Mouse (Mus musculus) lung, embryonic 16.5 days (tissue): ENCODE measurements around the gene Oxa1l. TPM values are rescaled to one million over a fixed set of nuclear protein-coding genes. Genes with fewer than 3 reads are reported as not detected.

ENCODE experiments used
- ATAC-seq: fragments of 200-750 bp; cut with Nextera tagmentation; 2 replicates; pipeline ENCODE4 v1.8.0; 2017; ENCODE audit warnings: low read depth, mild to moderate bottlenecking, moderate library complexity
- H3K27ac ChIP-seq: fragments of 300-500 bp; sonication (generic); 2 replicates; pipeline ENCODE4 v1.5.1; 2014; ENCODE audit warnings: mild to moderate bottlenecking, control low read depth, low read length
- H3K27me3 ChIP-seq: fragments of 300-500 bp; sonication (generic); 2 replicates; pipeline ENCODE4 v1.6.1; 2014; ENCODE audit warnings: low read depth, low read length, mixed read lengths; ENCODE audit not compliant: control insufficient read depth, insufficient read depth
- H3K36me3 ChIP-seq: fragments of 300-500 bp; sonication (generic); 2 replicates; pipeline ENCODE4 v1.6.1; 2014; ENCODE audit warnings: low read length; ENCODE audit not compliant: control insufficient read depth, insufficient read depth
- H3K4me1 ChIP-seq: fragments of 300-500 bp; sonication (generic); replicated peaks from 2 replicates; pipeline ENCODE4 v1.6.1; 2014; ENCODE audit warnings: low read length, mixed read lengths; ENCODE audit not compliant: control insufficient read depth, insufficient read depth
- H3K4me2 ChIP-seq: fragments of 300-500 bp; sonication (generic); 2 replicates; pipeline ENCODE4 v1.6.1; 2014; ENCODE audit warnings: low read depth, low read length, control low read depth
- H3K4me3 ChIP-seq: fragments of 300-500 bp; sonication (generic); 2 replicates; pipeline ENCODE4 v1.5.1; 2014; ENCODE audit warnings: mild to moderate bottlenecking, low read length, control low read depth
- H3K9ac ChIP-seq: fragments of 300-500 bp; sonication (generic); 2 replicates; pipeline ENCODE4 v1.6.1; 2014; ENCODE audit warnings: low read length, control low read depth
- H3K9me3 ChIP-seq: fragments of 300-500 bp; sonication (generic); 2 replicates; pipeline ENCODE4 v1.6.1; 2016; ENCODE audit warnings: low read length; ENCODE audit not compliant: control insufficient read depth
- WGBS: fragments of 180-500 bp; shearing (Covaris S2); extraction: QIAGEN DNeasy Blood & Tissue Kit; methylation state at CpG from one replicate; pipeline ENCODE4 v1.1.7; 2014; 5-methylcytosine and 5-hydroxymethylcytosine counted together
- polyA plus RNA-seq: library from polyadenylated mRNA; unstranded; fragments of >200 nt; fragmentation: Nextera tagmentation; extraction: Ambion mirVana; gene quantifications from 2 replicates; pipeline ENCODE4 v1.2.1, GENCODE M21; 2015

The Oxa1l gene
- polyA plus RNA-seq, 1 experiment from 2014 or later: 40.3 TPM

DNA sequence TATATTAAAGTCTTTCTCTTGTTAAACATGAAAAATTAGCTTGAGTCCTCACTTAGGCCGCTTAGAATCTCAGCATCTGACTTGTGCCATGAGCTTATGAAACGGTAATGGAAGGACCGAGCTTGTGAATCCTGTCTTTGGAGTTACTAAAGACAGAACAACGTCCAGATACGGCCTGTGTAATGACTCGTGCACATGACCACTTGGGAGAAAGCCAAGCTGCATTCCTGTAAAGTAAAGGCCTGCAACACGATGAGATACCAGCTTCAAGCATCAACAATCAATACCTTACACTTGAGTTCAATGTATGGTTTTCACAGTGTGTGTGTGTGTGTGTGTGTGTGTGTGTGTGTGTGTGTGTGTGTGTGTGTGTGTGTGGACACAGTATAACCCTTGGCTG is 36.1 kb downstream of the Oxa1l start:
- no peaks in the 10 kb centered on the region for H3K27me3 ChIP-seq
- peaks cover 6% of the 10 kb centered on the region; the same call in 1 of the 2 replicates for H3K4me1 ChIP-seq
- WGBS: 56% methylated on average over 7 of the region's 7 CpGs
- no peak overlapping the region for H3K4me2 ChIP-seq
- H3K36me3 ChIP-seq: 0 out of 2 replicates have a peak, but pooled peaks cover 2% of the 10 kb centered on the region
- no peak overlapping the region for H3K4me3 ChIP-seq
- H3K9me3 ChIP-seq: no peaks in the 10 kb centered on the region
- no peak overlapping the region for H3K9ac ChIP-seq
- no peak for ATAC-seq
- no peak overlapping the region for H3K27ac ChIP-seq

DNA sequence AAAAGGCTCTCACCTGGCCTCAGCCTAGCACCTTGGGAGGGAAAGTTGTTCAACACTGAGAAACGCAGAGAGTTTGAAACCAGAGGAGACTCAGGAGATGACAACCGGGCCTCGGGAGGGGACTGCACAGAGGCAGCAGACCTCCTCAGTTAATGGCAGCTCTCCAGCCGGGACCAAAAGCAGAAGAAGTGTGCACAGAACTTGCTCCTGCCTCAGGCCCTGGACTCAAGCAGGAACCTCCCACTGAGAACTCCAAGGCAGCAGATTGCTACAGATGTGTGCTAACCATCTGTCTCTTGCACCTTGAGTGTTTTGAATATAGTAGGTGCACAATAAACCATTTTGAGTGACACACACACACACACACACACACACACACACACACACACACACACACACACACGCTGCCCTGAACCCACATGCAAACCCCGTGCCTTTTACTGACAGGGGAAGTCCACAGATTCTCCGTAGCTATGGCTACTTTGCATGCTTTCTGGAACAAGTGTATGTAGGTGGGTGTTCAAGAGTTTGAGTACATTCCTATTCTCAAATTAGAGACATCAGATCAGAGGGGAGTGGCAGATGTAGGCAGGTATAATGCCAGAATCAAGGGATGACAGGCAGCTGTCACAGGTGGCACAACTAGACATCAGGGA is 37.4 kb downstream of the Oxa1l start:
- Histone ChIP-seq H3K4me3 (no peak overlapping the region), H3K4me1 (peaks cover 6% of the 10 kb centered on the region; the same call in 1 of the 2 replicates), H3K9ac (no peak overlapping the region), H3K4me2 (no peak overlapping the region), H3K27ac (no peak overlapping the region), H3K9me3 (no peaks in the 10 kb centered on the region), H3K36me3 (peaks cover 2% of the 10 kb centered on the region; the same call in 1 of the 2 replicates), H3K27me3 (no peaks in the 10 kb centered on the region)
- 69% methylated on average over 7 of the region's 7 CpGs for WGBS
- ATAC-seq: no peak

DNA sequence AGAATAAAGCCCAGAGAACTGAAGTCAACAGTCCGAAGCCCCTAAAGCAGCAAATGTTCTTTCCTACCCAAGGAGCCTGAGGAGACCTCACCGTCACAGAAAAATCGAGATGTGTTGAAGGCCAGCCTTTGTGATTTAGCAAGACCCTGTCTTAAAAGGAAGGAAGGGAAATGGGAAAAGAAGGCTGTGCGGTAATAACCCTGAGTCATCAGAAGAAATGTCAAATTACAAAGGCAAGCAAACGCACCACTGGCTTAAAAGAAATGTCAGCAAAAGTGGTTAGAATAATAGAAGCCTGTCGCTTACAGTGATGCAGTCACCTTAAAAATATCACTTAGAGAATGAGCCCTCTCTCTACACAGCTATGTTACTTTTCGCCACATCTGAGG is 37.9 kb downstream of the Oxa1l start:
- H3K4me3 ChIP-seq: no peak overlapping the region
- ATAC-seq: no peak
- H3K4me1 ChIP-seq: peaks cover 6% of the 10 kb centered on the region; the same call in 1 of the 2 replicates
- 66% methylated on average over 7 of the region's 7 CpGs for WGBS
- H3K27me3 ChIP-seq: no peaks in the 10 kb centered on the region
- no peaks in the 10 kb centered on the region for H3K9me3 ChIP-seq
- H3K36me3 ChIP-seq: peaks cover 6% of the 10 kb centered on the region
- H3K27ac ChIP-seq: no peak overlapping the region
- no peak overlapping the region for H3K9ac ChIP-seq
- no peak overlapping the region for H3K4me2 ChIP-seq

DNA sequence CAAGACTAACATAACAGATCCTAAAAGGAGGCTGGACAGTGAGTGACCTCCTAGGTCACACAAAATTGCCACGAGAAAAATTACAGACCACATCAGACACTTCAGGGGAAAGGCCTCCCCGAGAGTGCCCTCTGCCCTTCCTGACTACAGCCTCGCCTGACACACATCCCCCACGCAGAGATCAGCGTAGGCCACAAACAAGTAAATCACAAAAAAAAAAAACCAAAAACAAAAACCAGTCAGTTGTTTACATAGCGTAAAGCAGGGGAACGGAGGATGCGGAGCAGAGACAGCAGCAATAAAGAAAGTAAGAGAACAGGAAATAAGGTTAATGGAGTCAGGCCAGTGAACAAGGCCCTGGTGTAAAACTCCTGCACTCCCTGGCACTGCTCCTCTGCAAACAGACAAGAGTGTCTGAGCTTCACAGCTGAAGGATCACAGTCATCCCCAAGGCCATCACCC is 38.3 kb downstream of the Oxa1l start:
- Histone ChIP-seq H3K9me3 (no peaks in the 10 kb centered on the region), H3K4me3 (no peak overlapping the region), H3K36me3 (peaks cover 6% of the 10 kb centered on the region), H3K27ac (no peak overlapping the region), H3K4me1 (peaks cover 6% of the 10 kb centered on the region; the same call in 1 of the 2 replicates), H3K27me3 (no peaks in the 10 kb centered on the region), H3K9ac (no peak overlapping the region), H3K4me2 (no peak overlapping the region)
- ATAC-seq: no peak
- 35% methylated on average over 8 of the region's 8 CpGs for WGBS

DNA sequence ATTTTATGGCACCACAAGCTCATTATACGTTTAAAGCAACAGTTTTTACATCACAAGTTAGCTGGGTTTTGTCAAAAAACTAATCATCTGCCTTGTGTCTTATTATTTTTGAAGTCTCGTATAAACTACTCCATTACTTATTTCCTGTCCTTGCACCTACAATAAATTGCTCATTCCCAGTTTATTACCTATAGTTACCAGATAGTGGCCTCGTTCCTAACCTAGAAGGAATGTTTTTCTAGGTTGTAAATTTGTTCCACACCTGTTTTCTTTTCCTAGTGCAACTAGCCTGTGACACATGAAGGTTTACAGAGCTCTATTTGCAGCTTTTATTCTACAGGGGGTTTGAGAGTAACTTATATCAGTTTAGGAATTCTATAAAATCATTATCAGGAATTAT is 41.1 kb downstream of the Oxa1l start:
- Histone ChIP-seq H3K4me2 (no peak overlapping the region), H3K4me3 (no peak overlapping the region), H3K9me3 (no peaks in the 10 kb centered on the region), H3K36me3 (peaks cover 6% of the 10 kb centered on the region), H3K4me1 (peaks cover 6% of the 10 kb centered on the region; the same call in 1 of the 2 replicates), H3K27ac (no peak overlapping the region), H3K9ac (no peak overlapping the region), H3K27me3 (no peaks in the 10 kb centered on the region)
- ATAC-seq: no peak
- WGBS: 51% methylated on average over 3 of the region's 3 CpGs

DNA sequence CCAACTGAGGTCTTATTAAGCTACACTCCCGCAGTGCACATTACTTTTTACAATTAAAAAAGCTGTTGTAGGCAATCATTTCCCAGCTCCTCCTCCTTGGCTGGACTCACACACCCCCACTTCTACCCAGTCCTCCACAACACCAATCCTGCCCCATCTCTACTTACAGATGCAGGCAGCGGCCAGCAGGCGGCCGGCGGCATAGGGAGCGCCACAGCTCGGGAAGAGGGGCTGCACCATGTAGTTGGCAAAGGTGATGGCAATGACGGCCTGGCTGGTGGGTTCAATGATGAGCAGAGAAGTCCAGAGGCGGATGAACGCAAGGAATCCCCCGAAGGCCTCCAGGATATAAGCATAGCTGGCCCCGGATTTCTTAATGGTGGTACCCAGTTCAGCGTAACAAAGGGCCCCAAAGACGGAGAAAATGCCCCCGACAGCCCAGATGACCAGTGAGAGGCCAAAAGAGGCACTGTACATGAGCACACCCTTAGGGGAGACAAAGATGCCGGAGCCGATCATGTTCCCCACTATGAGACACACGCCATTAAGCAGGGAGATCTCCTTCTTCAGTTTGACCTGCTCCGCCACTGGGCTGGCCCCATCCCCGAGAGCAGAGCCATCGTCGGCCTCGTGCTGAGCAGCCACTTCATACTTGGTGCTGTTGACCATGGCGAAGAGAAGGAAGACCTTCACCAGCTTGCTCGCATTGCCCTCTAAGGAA is 47.9 kb downstream of the Oxa1l start:
- WGBS: 82% methylated on average over 25 of the region's 25 CpGs
- no peak overlapping the region for H3K27ac ChIP-seq
- no peak for ATAC-seq

DNA sequence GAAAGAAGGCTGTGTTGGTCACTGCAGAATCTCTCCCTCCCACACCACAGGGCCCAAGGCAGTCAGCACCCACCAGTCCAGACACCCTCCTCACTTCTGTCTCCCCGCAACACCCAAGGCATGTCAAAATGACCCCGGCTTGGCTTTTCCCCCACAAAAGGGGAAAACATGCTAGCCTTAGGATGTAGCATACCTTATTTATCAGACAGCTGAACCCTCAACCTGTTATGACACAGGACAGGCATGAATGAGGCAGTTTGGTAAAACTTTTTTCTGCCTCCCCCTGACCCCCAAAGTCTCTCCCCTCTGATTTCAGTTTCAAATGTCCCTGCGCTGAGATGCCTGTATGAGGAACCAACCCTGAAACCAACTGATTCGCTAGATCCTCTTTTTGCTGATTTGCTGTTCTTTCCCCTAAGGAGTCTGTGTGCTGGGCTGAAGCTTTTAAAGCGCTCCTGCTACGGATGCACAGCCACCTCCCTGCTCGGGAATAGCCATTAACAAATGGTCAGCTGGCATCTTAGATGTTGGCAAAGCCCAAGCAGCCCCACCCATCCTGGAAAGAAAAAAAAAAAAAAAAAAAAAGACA is 48.5 kb downstream of the Oxa1l start:
- H3K4me2 ChIP-seq: peak overlapping the region; percentile 41
- no peak overlapping the region for H3K27ac ChIP-seq
- no peak for ATAC-seq

More for the DNA sequence above, 47.9 kb downstream of the Oxa1l start:
- H3K36me3 ChIP-seq: no peaks in the 10 kb centered on the region
- H3K9me3 ChIP-seq: no peaks in the 10 kb centered on the region
- H3K27me3 ChIP-seq: no peaks in the 10 kb centered on the region
- H3K9ac ChIP-seq: no peak overlapping the region
- H3K4me2 ChIP-seq: no peak overlapping the region
- no peak overlapping the region for H3K4me3 ChIP-seq
- H3K4me1 ChIP-seq: peaks cover 13% of the 10 kb centered on the region

DNA sequence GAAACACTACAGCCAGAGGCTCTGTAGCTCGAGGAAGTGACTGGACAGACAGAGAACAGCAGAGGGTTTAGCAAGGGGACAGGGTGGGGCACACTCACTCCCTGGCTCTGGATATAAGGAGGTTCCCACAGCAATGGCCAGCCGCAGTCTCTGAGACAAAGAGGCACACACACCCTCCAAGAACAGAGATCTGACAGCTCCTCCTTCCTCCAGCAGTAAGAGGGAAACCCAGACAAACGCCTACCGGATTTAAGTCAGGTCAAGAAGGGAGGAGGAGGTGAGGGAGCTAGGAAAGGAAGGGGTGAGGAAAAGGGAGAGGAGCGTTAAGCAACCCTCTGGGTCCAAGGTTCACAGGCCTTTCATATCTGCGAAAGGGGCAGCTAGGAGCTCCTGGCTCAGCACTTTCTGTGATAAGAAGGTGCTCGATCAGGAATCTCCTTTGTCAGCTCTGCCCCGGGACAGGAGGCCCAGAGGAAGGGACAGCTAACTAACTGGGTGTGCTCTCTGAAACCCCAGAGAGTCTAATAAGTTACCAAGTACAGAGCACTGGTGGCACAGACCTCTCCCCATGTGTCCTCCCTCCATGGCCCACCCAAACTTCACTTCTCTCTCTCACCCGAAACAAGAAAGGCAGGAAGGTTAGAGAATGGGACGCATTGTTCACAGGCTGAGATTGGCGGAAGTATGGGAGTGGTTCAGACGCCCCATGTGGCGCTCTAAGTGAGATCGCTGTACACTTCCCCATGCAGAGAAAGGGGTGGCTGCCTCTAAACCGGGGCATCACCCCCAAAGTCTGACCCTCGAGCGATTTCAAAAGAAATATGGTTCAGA is 49.6 kb downstream of the Oxa1l start:
- 25% methylated on average over 17 of the region's 17 CpGs for WGBS
- peak overlapping the region; percentile 41 for H3K4me2 ChIP-seq
- peak overlapping the region; percentile 15; the same call in 1 of the 2 replicates for H3K4me3 ChIP-seq
- H3K9ac ChIP-seq: peak overlapping the region; percentile 55
- peak overlapping the region; percentile 89 for H3K27ac ChIP-seq
- H3K36me3 ChIP-seq: no peaks in the 10 kb centered on the region
- H3K27me3 ChIP-seq: no peaks in the 10 kb centered on the region
- peaks cover 27% of the 10 kb centered on the region for H3K4me1 ChIP-seq
- peak; percentile 50 for ATAC-seq
- no peaks in the 10 kb centered on the region for H3K9me3 ChIP-seq

More for the DNA sequence above, 48.5 kb downstream of the Oxa1l start:
- Histone ChIP-seq H3K27me3 (no peaks in the 10 kb centered on the region), H3K4me1 (peaks cover 19% of the 10 kb centered on the region), H3K9ac (no peak overlapping the region), H3K4me3 (no peak overlapping the region), H3K9me3 (no peaks in the 10 kb centered on the region), H3K36me3 (no peaks in the 10 kb centered on the region)
- 75% methylated on average over 7 of the region's 7 CpGs for WGBS
